Mouse (Mus musculus) bone marrow macrophage, adult 2 months (primary cell): ENCODE results near the gene Gng7.

Experiments used
- CTCF ChIP-seq: IDR thresholded peaks from 2 replicates; pipeline ENCODE4 v1.5.1; 2012; ENCODE audit warnings: low read depth, mild to moderate bottlenecking, low read length, moderate library complexity
- POLR2A ChIP-seq: IDR thresholded peaks from 2 replicates; pipeline ENCODE4 v1.6.1; 2012; ENCODE audit warnings: mild to moderate bottlenecking, low read depth, low read length, borderline replicate concordance

- no peak for TF ChIP-seq CTCF
- TF ChIP-seq POLR2A, result no peak
Measured at GRCm38 (mm10) chr10:81052577-81052976, 37.8 kb upstream of the Gng7 start.
